Mouse (Mus musculus): ENCODE results near the gene Lrfn2.

DNA sequence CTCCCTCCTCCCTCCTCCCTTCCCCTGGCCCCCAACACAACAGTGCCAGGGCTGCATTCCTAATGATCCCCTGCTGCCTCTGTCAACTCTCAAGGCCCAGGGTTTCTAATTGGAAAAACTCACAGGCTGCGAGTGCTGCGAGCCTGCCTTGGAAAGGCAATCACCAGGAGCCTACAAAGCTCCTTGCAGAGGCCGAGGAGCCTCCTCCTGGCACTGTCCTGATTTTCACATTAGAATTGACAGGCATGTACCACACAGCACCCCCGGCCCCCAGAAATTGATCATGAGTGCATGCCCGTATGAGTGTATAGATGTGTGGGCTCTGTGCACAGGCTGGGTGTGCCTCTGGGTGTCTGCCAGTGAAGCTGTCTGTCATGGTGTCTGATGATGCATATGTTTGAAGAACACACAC is 44.4 kb downstream of the Lrfn2 start:
- TF ChIP-seq CTCF (IDR thresholded peaks at IDR 0.05) = no peak
- no peak for TF ChIP-seq EP300 (IDR thresholded peaks at IDR 0.05)
